Mouse (Mus musculus) embryonic facial prominence, embryonic 14.5 days (tissue): ENCODE measurements around the gene Steap2. TPM values are rescaled to one million over a fixed set of nuclear protein-coding genes. Genes with fewer than 3 reads are reported as not detected.

Experiments used
- polyA plus RNA-seq: library from polyadenylated mRNA; unstranded; fragments of >200 nt; fragmentation: Nextera tagmentation; extraction: Ambion mirVana; gene quantifications from 2 replicates; pipeline ENCODE4 v1.2.1, GENCODE M21; 2014

Gene Steap2
- polyA plus RNA-seq, 1 experiment from 2014 or later, result 5.6 TPM

Other genes starting within 250 kb of the Steap2 start
- not detected in 2 replicates for gene 1700015F17Rik, start 215.4 kb downstream of the Steap2 start, polyA plus RNA-seq
- gene Cldn12, start 179.6 kb downstream of the Steap2 start, polyA plus RNA-seq, result 15.6 and 16.1 TPM in 2 replicates
- gene Gtpbp10, start 135.0 kb downstream of the Steap2 start, polyA plus RNA-seq, result 24.6 and 25.4 TPM in 2 replicates
- gene Gm8773, start 120.8 kb downstream of the Steap2 start, polyA plus RNA-seq, result 1.6 and 2.8 TPM in 2 replicates
- 3.3 and 4.2 TPM in 2 replicates for gene Cfap69, start 30.3 kb downstream of the Steap2 start, polyA plus RNA-seq
- 7.1 and 7.9 TPM in 2 replicates for gene Steap1, start 54.7 kb upstream of the Steap2 start, polyA plus RNA-seq